19 mouse cellular contexts compared by ENCODE assay signal in the genomic region with DNA sequence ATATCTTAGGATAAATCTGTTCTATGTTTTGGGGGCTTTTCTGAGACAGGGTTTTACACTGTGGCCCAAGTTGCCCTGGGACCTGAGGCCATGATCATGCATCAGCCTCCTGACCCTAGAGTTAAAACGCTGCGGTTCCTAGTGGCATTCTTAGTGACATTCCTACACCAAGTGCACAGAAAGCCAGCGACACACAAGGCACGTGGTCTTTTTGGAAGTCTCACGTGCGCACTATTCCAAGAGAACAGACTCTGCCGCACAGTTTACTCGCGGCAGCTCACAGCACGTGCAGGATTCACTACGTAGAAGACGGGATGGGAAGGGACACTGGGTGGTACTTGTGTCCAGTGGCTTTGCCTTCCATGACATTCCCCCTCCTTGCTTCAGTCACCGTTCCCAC. TPM values are rescaled to one million over a fixed set of nuclear protein-coding genes. Genes with fewer than 3 reads are reported as not detected.
"Had no signal": no experiment of that assay in that cellular context is flagged by ENCODE, and none has a peak within 500 bp of the region (broad histone marks: within the 10 kb centered on the region; RNA-seq: fewer than 3 reads in every experiment).

No protein-coding gene starts in this region.

- H3K4me2 ChIP-seq: lung, embryonic 14.5 days; midbrain, embryonic 12.5 days; neural tube, embryonic 13.5 days; stomach, embryonic 15.5 days had no signal

- H3K9me3 ChIP-seq: midbrain, embryonic 12.5 days; neural tube, embryonic 13.5 days; stomach, embryonic 15.5 days had no signal

- H3K4me3 ChIP-seq: layer of hippocampus, adult 2 months; midbrain, embryonic 12.5 days; neural tube, embryonic 13.5 days; stomach, embryonic 15.5 days had no signal

- H3K9ac ChIP-seq: lung, embryonic 14.5 days; midbrain, embryonic 12.5 days; neural tube, embryonic 13.5 days; stomach, embryonic 15.5 days had no signal

- H3K27me3 ChIP-seq: midbrain, embryonic 12.5 days; neural tube, embryonic 13.5 days; stomach, embryonic 15.5 days had no signal

- ATAC-seq: midbrain, embryonic 16.5 days had no signal

- DNase-seq: kidney, adult 9 months; kidney, postnatal 10 days; lung, embryonic 14.5 days; lung, postnatal 10 days; retina, postnatal 1 day; right cerebral cortex, postnatal 14 days; thymus, postnatal 4 days had no signal

- H3K27ac ChIP-seq: layer of hippocampus, adult 2 months; midbrain, embryonic 12.5 days; neural tube, embryonic 13.5 days; stomach, embryonic 15.5 days had no signal

RNA-seq across cellular contexts. Expression of a gene that starts 7.0 kb away (rescaled TPM):
- total RNA-seq: layer of hippocampus, adult 2 months; liver, adult 2 months; megakaryocyte-erythroid progenitor cell, adult 5-6 weeks had no signal
- polyA plus RNA-seq: intestine, embryonic 14.5 days; limb, embryonic 11.5 days; liver, adult 2 months; lung, embryonic 14.5 days; spleen, adult 2 months had no signal

RNA-seq across cellular contexts. Expression of a gene that starts 50.6 kb away (rescaled TPM):
- total RNA-seq: layer of hippocampus, adult 2 months; layer of hippocampus, postnatal 10 days; left cerebral cortex, postnatal 10 days; liver, adult 2 months; megakaryocyte-erythroid progenitor cell, adult 5-6 weeks had no signal
- polyA plus RNA-seq: intestine, embryonic 14.5 days; limb, embryonic 11.5 days; liver, adult 2 months; lung, embryonic 14.5 days; midbrain, embryonic 12.5 days; midbrain, embryonic 16.5 days; spleen, adult 2 months; stomach, embryonic 15.5 days had no signal
